Mouse (Mus musculus): ENCODE measurements around the gene Cdk15.

The Cdk15 gene

GRCm38 (mm10) chr1:59332737-59333385, 76.2 kb downstream of the Cdk15 start:
- DNase-seq (ENCODE audit: low read depth): no peak

GRCm38 (mm10) chr1:59333386-59333759, 76.7 kb downstream of the Cdk15 start:
- DNase-seq (ENCODE audit: low read depth): no peak

- no peak for DNase-seq (ENCODE audit: low read depth)
These were observed 77.3 kb downstream of the Cdk15 start for GRCm38 (mm10) chr1:59333860-59334561.

GRCm38 (mm10) chr1:59334562-59334890, 77.8 kb downstream of the Cdk15 start:
- DNase-seq (ENCODE audit: low read depth): no peak

- no peak for DNase-seq (ENCODE audit: low read depth)
These were observed 79.5 kb downstream of the Cdk15 start for GRCm38 (mm10) chr1:59336256-59336655.

GRCm38 (mm10) chr1:59340814-59341588, 84.3 kb downstream of the Cdk15 start:
- DNase-seq (ENCODE audit: low read depth): peak; percentile 7

GRCm38 (mm10) chr1:59341697-59342096, 85.0 kb downstream of the Cdk15 start:
- no peak for DNase-seq (ENCODE audit: low read depth)

- no peak for DNase-seq (ENCODE audit: low read depth)
These were observed 85.4 kb downstream of the Cdk15 start for GRCm38 (mm10) chr1:59342146-59342545.

- no peak for DNase-seq (ENCODE audit: low read depth)
These were observed 96.0 kb downstream of the Cdk15 start for GRCm38 (mm10) chr1:59352706-59353105.

GRCm38 (mm10) chr1:59355440-59355839, 98.7 kb downstream of the Cdk15 start:
- peak; percentile 45 for DNase-seq (ENCODE audit: low read depth)

- no peak for DNase-seq (ENCODE audit: low read depth)
These were observed 102.4 kb downstream of the Cdk15 start for GRCm38 (mm10) chr1:59359136-59359535.

GRCm38 (mm10) chr1:59360834-59361233, 104.1 kb downstream of the Cdk15 start:
- DNase-seq (ENCODE audit: low read depth): no peak

GRCm38 (mm10) chr1:59361460-59361859, 104.8 kb downstream of the Cdk15 start:
- no peak for DNase-seq (ENCODE audit: low read depth)

- no peak for DNase-seq (ENCODE audit: low read depth)
These were observed 105.3 kb downstream of the Cdk15 start for GRCm38 (mm10) chr1:59361966-59362365.

- DNase-seq (ENCODE audit: low read depth): no peak
These were observed 107.8 kb downstream of the Cdk15 start for GRCm38 (mm10) chr1:59364463-59365040.

GRCm38 (mm10) chr1:59367928-59368648, 111.4 kb downstream of the Cdk15 start:
- peak; percentile 68 for DNase-seq (ENCODE audit: low read depth)

- DNase-seq (ENCODE audit: low read depth): no peak
These were observed 112.1 kb downstream of the Cdk15 start for GRCm38 (mm10) chr1:59368649-59369319.

- no peak for DNase-seq (ENCODE audit: low read depth)
These were observed 112.6 kb downstream of the Cdk15 start for GRCm38 (mm10) chr1:59369320-59369685.

GRCm38 (mm10) chr1:59370355-59370950, 113.7 kb downstream of the Cdk15 start:
- DNase-seq (ENCODE audit: low read depth): no peak

GRCm38 (mm10) chr1:59376021-59376548, 119.4 kb downstream of the Cdk15 start:
- no peak for DNase-seq (ENCODE audit: low read depth)

GRCm38 (mm10) chr1:59376557-59376956, 119.9 kb downstream of the Cdk15 start:
- no peak for DNase-seq (ENCODE audit: low read depth)

Data from 416B (cell line).